Mouse (Mus musculus) CD4-positive, CD25-positive, alpha-beta regulatory T cell, adult 2 months (primary cell): ENCODE measurements around the gene Mettl16.
"Not testable (repeated sequence)": the region's sequence is repeated elsewhere in the genome, so short reads cannot be mapped to it uniquely, and the experiment has no call there.

Experiments used
- DNase-seq: peaks from one replicate; pipeline ENCODE4 v3.0.0-alpha.2; 2012; ENCODE audit warnings: low read depth, low spot score

Mettl16 gene

GRCm38 (mm10) chr11:74772386-74772785, 1.8 kb downstream of the Mettl16 start:
- DNase-seq, result no peak

GRCm38 (mm10) chr11:74792874-74793273, 22.2 kb downstream of the Mettl16 start:
- DNase-seq, result no peak

GRCm38 (mm10) chr11:74800658-74801057, 30.0 kb downstream of the Mettl16 start:
- no peak for DNase-seq

- no peak for DNase-seq
Observed at GRCm38 (mm10) chr11:74804081-74804627, 33.5 kb downstream of the Mettl16 start.

- DNase-seq, result no peak
Observed at GRCm38 (mm10) chr11:74807246-74807882, 36.7 kb downstream of the Mettl16 start.

- no peak for DNase-seq
Observed at GRCm38 (mm10) chr11:74808251-74808853, 37.7 kb downstream of the Mettl16 start.

- peak; percentile 15 for DNase-seq
Observed at GRCm38 (mm10) chr11:74810134-74810533, 39.5 kb downstream of the Mettl16 start.

GRCm38 (mm10) chr11:74811027-74811426, 40.4 kb downstream of the Mettl16 start:
- DNase-seq, result not testable (repeated sequence)

- DNase-seq, result no peak
Observed at GRCm38 (mm10) chr11:74811538-74811937, 40.9 kb downstream of the Mettl16 start.

- DNase-seq, result peak; percentile 31
Observed at GRCm38 (mm10) chr11:74815795-74816194, 45.2 kb downstream of the Mettl16 start.

- no peak for DNase-seq
Observed at GRCm38 (mm10) chr11:74820921-74821320, 50.3 kb downstream of the Mettl16 start.

- peak; percentile 50 for DNase-seq
Observed at GRCm38 (mm10) chr11:74821463-74821862, 50.8 kb downstream of the Mettl16 start.

GRCm38 (mm10) chr11:74822746-74823440, 52.3 kb downstream of the Mettl16 start:
- DNase-seq, result no peak

- DNase-seq, result no peak
Observed at GRCm38 (mm10) chr11:74826151-74826550, 55.5 kb downstream of the Mettl16 start.

GRCm38 (mm10) chr11:74826702-74827101, 56.1 kb downstream of the Mettl16 start:
- DNase-seq, result no peak

- no peak for DNase-seq
Observed at GRCm38 (mm10) chr11:74827791-74828403, 57.3 kb downstream of the Mettl16 start.

- DNase-seq, result peak; percentile 39
Observed at GRCm38 (mm10) chr11:74828404-74828931, 57.8 kb downstream of the Mettl16 start.

GRCm38 (mm10) chr11:74828965-74829550, 58.4 kb downstream of the Mettl16 start:
- peak; percentile 39 for DNase-seq

GRCm38 (mm10) chr11:74829812-74830211, 59.2 kb downstream of the Mettl16 start:
- DNase-seq, result peak; percentile 92

- DNase-seq, result peak; percentile 97
Observed at GRCm38 (mm10) chr11:74830256-74831161, 59.9 kb downstream of the Mettl16 start, which contains the start of gene Mnt. TSS of gene Mnt (plus strand) at chr11:74830920.
